Mouse (Mus musculus): ENCODE data around the gene Hoxc8.

Hoxc8 gene

DNA sequence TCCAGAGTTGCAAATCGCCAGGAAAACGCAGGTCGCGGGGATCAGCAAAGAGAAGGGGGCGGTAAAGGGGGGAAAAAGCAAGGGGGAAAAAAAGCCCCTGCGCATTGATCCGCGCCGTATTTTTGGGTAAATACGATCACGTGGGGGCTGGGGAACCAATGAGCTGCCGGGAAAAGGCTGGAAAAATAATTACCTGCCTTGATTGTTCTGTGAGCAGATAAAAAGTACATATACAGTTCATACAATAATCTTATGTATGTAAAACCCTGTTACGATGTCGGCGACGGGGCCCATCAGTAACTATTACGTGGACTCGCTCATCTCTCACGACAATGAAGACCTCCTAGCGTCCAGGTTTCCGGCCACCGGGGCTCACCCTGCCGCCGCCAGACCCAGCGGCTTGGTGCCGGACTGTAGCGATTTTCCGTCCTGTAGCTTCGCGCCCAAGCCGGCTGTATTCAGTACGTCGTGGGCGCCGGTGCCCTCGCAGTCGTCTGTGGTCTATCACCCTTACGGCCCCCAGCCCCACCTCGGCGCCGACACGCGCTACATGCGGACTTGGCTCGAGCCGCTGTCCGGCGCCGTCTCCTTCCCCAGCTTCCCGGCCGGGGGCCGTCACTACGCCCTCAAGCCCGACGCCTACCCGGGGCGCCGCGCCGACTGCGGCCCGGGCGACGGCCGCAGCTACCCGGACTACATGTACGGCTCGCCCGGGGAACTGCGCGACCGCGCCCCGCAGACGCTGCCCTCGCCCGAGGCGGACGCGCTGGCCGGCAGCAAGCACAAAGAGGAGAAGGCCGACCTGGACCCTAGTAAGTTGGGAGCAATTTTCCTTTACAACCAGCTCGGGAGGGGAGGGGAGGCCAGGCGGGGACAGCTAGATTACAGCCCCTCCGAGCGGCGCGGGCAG lies 8.8 kb upstream of the Hoxc8 start:
- no peak for DNase-seq (ENCODE audit: low spot score in 2 of 2)

DNA sequence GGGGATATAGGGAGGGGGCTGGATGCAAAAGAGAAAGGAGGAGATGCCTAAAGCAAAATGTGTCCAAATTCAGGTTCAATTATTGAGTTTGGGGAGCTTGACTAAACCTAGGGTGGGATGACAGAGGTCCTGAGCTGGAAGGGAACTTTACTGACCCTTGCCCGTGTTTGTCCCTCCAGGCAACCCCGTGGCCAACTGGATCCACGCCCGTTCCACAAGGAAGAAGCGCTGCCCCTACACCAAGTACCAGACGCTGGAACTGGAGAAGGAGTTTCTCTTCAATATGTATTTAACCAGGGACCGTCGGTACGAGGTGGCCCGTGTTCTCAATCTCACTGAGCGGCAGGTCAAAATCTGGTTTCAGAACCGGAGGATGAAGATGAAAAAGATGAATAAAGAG lies 6.7 kb upstream of the Hoxc8 start:
- DNase-seq (ENCODE audit: low spot score in 2 of 2): no peak

DNA sequence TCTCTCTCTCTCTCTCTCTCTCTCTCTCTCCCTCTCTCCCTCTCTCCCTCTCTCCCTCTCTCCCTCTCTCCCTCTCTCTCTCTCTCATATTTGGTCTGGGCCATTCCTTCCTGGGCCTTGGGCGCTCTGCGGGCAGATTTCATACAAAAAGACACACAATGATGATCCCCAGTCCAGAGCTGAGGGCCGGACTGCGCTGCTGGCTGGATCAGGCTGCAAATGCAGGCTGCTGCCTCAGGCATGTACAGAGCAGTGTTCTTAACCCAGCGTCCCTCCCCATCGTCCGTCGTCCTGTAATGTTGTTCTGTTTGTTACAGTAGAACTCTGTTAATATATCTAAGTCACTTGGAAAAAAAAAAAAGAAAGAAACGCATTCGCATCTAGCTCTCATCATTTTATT lies 5.9 kb upstream of the Hoxc8 start:
- no peak for DNase-seq (ENCODE audit: low spot score in 2 of 2)

DNA sequence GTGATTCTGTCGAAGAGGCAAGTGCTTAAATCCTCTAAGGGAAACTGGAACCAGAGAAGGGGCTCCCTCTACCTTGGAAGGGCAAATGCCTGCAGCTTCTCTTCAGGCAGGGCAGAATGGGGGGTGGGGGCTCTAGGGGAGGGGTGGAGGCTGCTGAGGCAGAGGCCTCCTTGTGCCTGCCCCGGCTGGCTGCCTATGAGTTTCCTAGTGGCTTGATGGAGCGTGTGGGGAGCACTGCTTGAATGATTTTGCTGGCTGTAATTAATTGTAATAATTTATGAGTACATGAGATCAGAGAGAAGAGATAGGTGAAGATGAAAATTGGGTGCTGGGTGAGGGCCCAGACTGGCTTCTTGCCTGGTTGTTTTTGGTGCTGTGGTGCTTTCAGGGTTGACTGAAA lies 5.5 kb upstream of the Hoxc8 start:
- DNase-seq (ENCODE audit: low spot score in 2 of 2): no peak

DNA sequence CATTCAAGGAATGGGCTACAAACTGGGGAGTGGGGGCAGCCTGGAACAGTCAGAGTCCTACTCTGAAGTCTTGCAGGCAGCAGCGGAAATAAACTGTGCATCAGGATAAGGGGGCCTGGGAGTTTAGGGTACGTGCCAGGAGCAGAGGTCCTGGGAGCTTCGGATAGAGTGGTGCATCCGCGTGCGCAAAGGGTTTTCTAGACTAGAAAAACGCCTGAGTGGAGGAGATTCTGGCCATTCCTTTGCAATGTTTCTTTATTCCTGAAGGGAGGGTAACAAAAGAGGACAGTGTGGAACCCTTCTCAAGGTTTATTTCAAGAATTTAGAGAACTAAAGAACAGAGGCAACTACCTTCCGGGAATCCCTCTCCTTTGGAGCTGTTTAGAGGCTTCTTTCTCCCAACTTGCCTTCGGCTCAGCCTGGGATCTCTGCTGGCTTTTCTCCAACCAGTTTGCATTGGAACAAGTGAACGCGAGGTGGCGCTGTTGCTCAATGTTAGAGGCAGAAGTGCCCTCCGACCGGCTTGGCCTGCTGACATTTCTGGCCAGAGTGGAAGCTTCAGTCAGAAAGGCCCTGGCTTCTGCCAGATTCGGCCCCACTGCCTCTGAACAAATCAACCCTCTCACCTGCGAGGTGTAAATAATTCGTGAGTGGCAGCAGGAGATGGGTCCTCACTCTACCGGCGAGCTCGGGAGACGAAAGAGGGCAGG lies 3.1 kb upstream of the Hoxc8 start:
- peak; percentile 89 to 95 for DNase-seq (ENCODE audit: low spot score in 2 of 2)

DNA sequence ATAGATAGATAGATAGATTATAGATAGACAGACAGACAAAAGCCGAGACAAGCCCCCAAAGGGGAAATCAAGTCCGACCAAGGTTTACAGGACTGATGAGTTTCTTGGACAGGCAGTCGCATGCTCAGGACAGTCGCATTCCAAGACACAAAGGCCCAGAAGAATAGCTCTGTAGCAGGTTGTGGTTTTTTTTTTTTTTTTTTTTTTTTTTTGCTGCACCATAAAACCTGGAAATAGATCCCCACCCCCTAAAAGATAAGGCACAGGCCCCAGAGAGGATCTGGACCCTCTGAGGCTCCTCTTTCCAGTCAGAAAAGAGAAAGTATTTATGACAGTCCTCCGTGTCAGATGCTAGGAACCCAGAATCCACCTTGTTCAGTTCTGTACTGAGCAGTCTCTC lies 2.3 kb upstream of the Hoxc8 start:
- DNase-seq (ENCODE audit: low spot score in 2 of 2): no peak

DNA sequence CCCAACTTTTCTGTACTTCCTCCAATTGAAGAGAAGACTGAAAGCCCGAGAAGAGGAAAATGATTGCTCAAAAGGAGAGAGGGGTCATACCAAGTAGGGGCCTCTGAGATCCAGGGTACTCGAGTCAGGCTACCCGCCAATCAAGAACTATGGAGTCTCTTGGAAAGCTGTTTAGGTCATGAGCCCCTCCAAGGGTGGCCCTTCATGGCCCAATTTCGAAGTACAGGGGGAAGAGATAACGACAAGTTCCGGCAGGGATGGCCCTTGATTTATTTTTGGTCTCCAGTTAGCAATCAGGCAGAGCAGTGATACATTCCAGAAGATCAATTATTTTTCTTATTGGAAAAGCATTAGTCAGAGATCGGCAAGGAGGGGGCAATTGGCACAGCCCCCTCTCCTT lies 1.4 kb downstream of the Hoxc8 start:
- no peak for DNase-seq (ENCODE audit: low spot score in 2 of 2)

DNA sequence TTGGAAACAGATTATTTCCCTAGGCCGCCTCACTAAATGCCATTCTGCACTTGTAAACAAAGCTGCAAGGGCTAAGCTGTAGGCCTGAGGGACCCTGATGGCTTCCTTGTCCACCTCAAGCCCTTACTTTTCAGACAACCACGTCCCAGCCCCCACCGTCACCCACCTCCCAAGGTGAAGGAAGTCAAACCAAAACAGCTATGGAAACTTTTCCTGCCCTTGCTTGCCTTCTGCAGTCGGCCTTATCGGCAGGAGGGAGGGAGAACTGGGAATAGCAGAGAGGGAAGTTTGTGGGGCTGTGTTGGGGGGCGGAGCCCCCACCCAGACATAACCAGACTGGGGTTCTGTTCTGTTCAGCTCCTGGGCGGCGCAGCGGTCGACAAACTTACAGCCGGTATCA lies 1.8 kb downstream of the Hoxc8 start:
- DNase-seq (ENCODE audit: low spot score in 2 of 2): no peak

DNA sequence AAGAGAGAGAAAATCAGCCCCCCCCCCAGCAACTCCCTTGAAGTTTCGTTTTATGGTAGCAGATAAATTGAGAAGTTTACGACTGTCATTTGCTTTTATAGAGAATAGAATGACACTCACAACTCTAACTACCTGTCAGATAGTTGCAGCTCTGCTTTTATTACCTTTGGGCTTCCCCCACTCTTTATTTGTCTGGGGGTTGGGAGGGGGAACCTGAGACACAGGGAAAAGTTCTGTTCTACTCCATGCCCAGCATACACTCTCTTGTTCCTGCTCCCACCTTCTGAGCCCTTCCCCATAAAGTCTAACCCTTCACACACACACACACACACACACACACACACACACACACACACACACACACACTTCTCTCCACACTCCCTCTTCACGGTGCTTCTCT lies 2.5 kb downstream of the Hoxc8 start:
- no peak for DNase-seq (ENCODE audit: low spot score in 2 of 2)

DNA sequence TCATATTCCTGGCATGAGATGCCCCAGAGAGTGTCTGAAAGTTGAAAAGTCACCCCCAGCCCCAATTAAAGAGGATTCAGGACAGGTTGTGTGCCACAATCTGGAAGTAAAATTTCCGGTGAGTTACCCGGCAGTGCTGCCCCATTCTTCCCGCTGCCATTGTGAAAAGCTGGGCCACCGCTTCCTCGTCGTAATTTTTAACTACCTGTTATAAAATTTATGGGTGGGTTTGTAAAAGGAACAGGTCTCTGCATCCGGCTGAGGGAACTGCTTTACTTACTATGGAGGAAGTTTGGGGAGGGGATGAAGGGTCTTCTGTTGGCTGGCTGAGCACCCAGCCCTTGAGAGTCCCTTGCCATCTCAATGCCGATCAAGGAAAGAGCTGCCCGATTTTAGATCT lies 6.1 kb downstream of the Hoxc8 start:
- no peak for DNase-seq (ENCODE audit: low spot score in 2 of 2)

DNA sequence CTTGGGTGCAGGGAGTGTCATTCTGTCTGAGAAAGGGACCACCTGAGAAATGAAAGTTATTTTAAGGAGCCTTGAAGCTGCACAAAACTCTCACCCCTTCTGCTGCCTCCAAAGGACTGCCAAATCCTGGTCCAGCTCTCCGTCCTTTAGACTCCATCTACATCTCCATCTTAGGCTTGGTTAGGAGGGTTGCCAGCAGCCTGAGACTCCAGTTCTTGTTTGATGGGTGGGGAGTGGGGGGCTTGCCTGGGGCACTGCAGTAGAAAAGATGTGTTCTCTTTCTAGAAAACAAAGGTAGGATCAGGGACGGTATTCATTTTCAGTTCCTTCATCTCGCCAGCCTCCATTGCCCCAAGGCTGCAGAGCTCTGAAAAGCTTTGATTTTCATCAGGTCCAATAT lies 7.0 kb downstream of the Hoxc8 start:
- DNase-seq (ENCODE audit: low spot score in 2 of 2): no peak

DNA sequence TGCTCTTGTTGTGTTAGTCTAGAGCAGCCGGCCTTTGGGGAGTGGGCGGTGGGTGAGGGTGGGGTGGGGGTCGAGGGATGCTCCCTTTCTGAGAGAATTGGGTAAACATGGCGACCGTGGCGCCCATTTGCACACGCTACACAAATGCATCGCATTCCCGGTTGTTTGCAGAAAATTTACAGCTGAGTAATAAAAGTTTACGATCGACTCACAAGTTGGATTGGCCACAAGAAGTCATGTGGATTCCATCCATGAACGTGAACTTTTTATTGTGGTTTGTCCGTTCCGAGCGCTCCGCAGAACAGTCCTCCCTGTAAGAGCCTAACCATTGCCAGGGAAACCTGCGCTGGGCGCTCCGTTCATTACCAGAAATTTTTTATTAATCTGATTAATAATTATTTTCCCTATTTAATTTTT lies 7.5 kb downstream of the Hoxc8 start, which contains the start of gene Hoxc6:
Hoxc6 (plus strand) TSS at position 319 of the 417 bp plus-strand sequence.
- DNase-seq (ENCODE audit: low spot score in 2 of 2): no peak

DNA sequence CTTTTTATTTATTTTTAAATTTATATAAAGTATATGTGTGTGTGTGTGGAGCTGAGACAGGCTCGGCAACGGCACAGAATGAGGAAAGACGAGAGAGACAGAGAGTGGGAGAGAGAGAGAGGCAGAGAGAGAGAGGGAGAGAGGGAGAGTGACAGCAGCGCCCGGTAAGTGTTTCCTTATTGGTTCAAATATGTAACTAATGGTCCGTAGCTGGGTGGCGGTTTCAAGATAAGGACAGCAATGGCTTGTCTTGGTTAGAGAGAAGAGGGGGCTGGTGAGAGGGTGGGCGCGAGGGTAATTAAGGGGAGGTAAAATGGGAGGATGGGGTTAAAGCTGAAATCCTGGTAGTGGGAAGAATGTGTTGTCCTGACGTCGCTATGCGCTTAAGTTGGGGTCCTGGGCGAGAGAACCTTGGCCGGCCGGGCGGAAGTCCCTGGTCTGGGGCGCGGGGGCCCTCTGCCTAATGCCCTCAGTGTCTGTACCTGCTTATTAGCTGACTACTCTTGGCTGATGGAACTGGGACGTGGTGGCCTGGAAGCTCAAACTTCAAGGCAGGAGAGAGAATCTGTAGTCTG lies 8.3 kb downstream of the Hoxc8 start:
- no peak for DNase-seq (ENCODE audit: low spot score in 2 of 2)

DNA sequence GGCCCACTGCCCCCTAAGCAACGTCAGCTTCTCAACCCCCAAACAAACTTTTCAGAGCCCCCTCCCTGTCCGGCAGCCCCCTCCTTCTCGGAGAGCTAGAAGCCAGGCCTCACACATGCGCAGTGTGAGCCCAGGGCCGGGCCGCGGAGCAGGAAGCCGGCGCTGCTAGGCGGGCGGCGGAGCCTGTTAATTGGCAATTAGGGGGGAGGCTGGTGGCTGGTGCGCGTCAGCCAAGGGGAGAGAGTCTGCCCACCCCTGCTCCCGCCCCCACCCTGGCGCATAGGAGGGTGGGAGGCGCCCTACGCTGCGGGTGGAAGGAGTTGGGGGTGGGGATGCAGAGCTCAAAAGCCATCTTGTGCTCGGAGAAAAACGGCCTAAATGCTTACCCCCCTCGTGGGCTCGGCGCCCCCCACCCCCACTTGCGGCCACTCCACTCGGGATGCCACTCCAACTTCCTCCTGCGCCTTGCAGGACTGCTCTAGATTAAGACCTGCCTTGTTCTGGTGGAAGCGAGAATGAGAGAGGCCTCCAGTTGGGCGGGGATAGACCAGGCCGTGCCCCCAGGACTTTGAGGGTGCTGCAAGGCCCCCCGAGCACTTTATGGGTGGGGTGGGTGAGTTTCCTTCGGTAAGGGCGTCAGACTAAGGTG lies 8.9 kb downstream of the Hoxc8 start:
- no peak for DNase-seq (ENCODE audit: low spot score in 2 of 2)

DNA sequence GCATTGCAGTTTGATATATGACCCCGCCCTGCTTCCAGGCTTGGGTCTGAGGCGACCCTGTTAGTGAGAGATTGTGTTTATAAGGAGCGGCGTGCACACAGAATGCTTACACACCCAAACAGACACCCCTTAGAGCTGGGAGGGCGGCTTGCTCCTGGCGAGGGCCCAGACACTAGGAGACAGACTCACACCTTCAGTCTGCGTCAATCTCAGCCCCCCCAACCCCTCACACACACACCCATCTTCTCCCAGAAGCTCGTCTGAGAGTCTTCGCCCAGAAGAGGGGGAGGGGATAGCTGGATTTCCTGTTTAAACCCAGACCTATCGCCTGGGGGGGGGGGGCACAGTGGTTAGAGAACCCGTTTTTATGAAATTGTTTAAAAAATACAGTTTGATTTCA lies 9.5 kb downstream of the Hoxc8 start:
- no peak for DNase-seq (ENCODE audit: low spot score in 2 of 2)

DNA sequence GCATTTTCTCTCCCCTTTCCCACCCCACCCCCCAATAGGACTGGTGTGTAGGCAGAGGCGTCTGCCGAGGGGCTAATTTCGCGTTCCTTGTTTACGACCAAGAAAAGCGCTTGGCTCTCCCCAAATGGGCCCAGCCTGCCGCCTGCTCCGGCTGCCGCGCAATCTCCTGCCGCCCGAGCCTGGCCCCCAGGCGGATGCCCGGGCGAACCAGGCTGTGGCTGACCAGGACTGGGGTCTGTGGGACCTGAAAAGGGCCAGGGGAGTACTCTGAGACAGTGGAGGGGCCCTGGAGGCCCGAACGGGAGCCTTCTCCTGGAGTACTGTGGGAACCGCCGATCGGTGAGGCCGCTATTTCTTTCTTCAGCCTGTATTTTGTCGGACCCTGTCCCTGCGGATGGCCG lies 10.1 kb downstream of the Hoxc8 start:
- DNase-seq (ENCODE audit: low spot score in 2 of 2): no peak

DNA sequence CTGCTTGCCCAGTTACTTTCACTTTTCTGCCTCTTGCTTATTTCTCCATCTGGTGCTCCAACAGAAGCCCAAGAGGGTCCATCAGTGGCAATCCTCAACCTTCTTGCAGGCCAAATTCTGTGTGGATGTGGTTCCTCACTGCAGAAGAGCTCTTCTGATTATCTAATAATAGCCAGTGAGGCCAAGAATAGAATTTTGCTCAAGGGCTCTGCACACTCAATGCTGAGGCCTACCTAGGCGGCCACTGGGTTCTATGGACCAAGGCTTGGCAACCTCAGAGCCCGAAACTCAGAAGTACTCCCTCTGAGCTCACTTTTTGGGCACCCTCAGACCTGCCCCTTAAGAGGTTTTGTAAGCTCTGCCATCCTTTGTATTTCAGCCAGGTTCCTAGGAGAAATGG lies 11.0 kb downstream of the Hoxc8 start:
- DNase-seq (ENCODE audit: low spot score in 2 of 2): no peak

DNA sequence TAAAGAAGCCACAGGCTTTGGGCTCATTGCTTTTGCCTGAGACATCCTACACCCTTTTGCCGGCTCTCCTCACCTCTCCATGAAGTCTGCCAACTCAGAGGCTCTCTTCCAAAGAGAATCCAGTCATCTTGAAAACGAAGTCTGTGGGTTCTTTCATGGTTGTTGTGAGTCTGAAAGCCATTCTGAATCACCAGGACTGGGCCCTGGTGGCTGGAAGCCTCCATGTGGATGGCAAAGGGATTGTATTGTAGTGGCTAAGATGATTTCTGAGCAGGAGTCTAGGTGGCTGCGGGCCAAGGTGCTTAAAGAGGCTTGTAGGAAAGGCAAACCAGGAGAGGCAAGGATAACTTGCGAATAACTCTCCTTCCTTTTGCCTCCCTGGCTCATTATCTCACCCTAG lies 11.7 kb downstream of the Hoxc8 start:
- DNase-seq (ENCODE audit: low spot score in 2 of 2): no peak

DNA sequence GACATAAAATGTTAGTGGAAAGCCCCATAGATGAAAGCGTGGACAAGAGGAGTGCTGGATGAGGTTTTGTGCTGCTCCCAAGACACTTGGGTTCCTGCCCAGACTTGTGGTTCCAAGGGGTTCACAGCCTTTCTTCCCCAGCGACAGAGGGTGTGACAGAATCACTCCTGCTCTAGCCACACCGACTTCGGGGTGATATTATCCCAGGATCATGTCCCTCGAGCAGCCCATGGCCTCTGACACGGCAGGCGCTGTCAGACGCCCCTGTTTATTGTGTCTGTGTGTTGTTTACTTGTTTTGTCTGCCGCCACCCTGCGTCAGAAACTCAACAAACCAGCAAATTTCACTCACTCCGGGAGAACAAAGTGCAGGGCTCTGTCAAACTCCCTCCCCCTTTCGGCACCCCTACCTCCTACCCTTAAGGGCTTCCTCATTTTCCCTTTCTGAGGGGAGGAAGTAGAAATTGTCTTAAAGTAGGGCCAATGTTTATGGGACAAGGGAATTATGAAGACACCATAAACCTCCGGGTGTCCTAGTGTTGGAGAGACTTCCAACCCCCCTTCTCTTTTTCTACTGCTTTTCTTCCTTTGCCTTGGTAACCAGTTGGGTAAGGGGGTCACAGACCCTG lies 12.5 kb downstream of the Hoxc8 start:
- no peak for DNase-seq (ENCODE audit: low spot score in 2 of 2)

DNA sequence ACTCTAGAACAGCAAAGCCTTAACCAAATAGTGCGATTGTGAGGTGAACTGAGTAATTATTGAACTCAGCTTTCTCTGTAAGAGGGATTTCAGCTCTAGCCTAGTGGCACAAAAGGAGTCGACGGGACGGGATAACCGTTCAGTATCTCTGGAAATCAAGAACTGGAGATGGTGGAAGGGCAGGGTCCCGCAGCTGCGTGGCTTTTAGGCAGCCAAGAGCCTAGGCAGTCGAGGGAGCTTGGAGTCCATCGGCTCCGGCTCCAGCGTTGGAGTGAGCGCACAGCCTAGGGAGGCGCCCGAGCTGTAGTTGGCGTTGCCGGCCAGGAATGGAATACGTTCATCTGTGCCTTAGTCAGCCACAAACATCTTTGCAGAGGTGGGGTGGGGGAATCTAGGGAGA lies 14.9 kb downstream of the Hoxc8 start:
- no peak for DNase-seq (ENCODE audit: low spot score in 2 of 2)

DNA sequence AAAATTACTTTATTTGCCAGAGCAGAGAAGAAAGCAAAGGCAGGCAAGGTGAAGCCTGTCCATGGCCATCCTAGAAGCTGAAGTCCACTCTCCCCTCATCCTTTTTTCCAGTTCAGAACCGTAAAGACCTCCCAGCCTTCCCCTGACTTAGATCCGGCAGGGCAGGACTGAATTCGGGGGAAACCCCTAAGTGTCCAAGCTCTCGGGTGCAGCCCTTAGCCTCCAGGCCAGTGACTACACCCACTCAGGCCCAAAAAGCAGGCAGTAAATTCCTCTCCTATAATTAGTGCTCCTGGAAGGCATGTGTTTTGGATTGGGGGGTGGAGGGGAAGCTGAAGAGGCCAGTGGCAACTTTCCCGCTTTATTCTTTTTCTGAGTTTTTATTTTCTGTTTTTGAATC lies 15.4 kb downstream of the Hoxc8 start:
- no peak for DNase-seq (ENCODE audit: low spot score in 2 of 2)

DNA sequence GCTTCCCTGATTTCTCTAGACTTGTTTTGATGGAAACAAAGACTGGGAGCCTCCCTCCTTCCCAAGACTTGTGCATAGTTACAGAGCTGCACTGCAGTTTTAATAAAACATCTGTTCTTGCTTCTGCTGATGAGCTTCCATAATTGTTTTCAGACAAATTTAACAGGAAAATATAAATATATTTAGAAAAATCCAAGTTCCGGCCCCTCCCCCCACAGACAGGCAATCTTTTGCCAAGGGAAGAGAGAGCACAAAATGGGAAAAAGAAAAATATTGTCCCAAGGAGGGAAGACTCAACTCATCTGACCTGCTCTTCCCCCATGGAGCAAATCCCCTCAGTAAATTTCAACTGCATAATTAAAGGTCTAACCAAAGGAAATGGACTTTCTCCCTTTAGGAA lies 15.9 kb downstream of the Hoxc8 start:
- DNase-seq (ENCODE audit: low spot score in 2 of 2): no peak

All from cerebellum, postnatal 4 days (tissue).